Mouse (Mus musculus): ENCODE data around the gene Zfp275. TPM values are rescaled to one million over a fixed set of nuclear protein-coding genes. Genes with fewer than 3 reads are reported as not detected.

Zfp275 gene
- total RNA-seq, 2 experiments from 2014 or later, result 26.6 to 28.8 TPM

Other genes starting within 250 kb of the Zfp275 start
- 1 to 10 TPM; 1.5 to 2.5 TPM for gene Xlr3a, start 245.5 kb upstream of the Zfp275 start, total RNA-seq (2021)
- under 1 TPM; 0.22 to 0.65 TPM for gene Gm14685, start 225.6 kb upstream of the Zfp275 start, total RNA-seq (2021)
- under 1 TPM in 1 of 2 experiments, not detected in 1; 0.31 TPM for gene Xlr5b, start 193.8 kb upstream of the Zfp275 start, total RNA-seq (2021)
- not detected for gene DXBay18, start 193.2 kb upstream of the Zfp275 start, total RNA-seq (2021)
- not detected for gene Spin2d, start 165.6 kb upstream of the Zfp275 start, total RNA-seq (2021)
- gene Xlr3b, start 150.4 kb upstream of the Zfp275 start, total RNA-seq (2021), result 10 to 100 TPM in 1 of 2 experiments, 1 to 10 TPM in 1; 4.5 to 14.5 TPM
- 1 to 10 TPM in 1 of 2 experiments, under 1 TPM in 1; 0.53 to 1.7 TPM for gene Xlr4b, start 128.3 kb upstream of the Zfp275 start, total RNA-seq (2021)
- 1 to 10 TPM; 9.0 to 9.8 TPM for gene F8a, start 114.3 kb upstream of the Zfp275 start, total RNA-seq (2021)
- not detected for gene Xlr4c, start 99.5 kb upstream of the Zfp275 start, total RNA-seq (2021)
- gene Xlr3c, start 77.2 kb upstream of the Zfp275 start, total RNA-seq (2021), result under 1 TPM in 1 of 2 experiments, not detected in 1; 0.20 TPM
- gene Xlr5a, start 49.6 kb upstream of the Zfp275 start, total RNA-seq (2021), result not detected
- not detected for gene Xlr5c, start 49.6 kb upstream of the Zfp275 start, total RNA-seq (2021)
- not detected for gene Gm45015, start 5.8 kb upstream of the Zfp275 start, total RNA-seq (2021)
- gene Gm18336, start 56.1 kb downstream of the Zfp275 start, total RNA-seq (2021), result not detected
- under 1 TPM; 0.25 to 0.31 TPM for gene Zfp92, start 68.5 kb downstream of the Zfp275 start, total RNA-seq (2021)
- gene Trex2, start 92.7 kb downstream of the Zfp275 start, total RNA-seq (2021), result not detected
- gene Haus7, start 116.4 kb downstream of the Zfp275 start, total RNA-seq (2021), result 10 to 100 TPM; 45.4 to 52.8 TPM
- gene Bgn, start 141.0 kb downstream of the Zfp275 start, total RNA-seq (2021), result 100 to 1,000 TPM; 245 to 273 TPM
- gene Atp2b3, start 160.5 kb downstream of the Zfp275 start, total RNA-seq (2021), result 10 to 100 TPM; 20.3 to 22.6 TPM